Mouse (Mus musculus): ENCODE data around the gene Dapk3.
"Not testable (repeated sequence)": the region's sequence is repeated elsewhere in the genome, so short reads cannot be mapped to it uniquely, and the experiment has no call there.

The Dapk3 gene

DNA sequence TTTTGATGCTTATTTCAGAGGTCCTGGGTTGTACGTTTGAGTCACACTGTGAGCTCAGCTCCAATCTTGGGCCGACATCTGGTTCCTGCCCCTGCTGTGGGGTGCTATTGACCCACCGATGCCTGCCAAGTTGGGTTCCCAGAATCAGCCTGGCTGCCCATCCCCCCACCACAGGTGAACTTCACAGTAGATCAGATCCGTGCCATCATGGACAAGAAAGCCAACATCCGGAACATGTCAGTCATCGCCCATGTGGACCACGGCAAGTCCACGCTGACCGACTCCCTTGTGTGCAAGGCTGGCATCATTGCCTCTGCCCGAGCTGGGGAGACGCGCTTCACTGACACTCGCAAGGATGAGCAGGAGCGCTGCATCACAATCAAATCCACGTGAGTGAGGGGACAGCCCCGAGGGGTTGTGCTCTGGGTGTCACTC, 5.3 kb upstream of the Dapk3 start:
- intact Hi-C loops (cut with DNase I), result loop anchor here (5.0 kb wide), 1 partner anchor 40 kb away; the partner anchor contains the start of gene Zbtb7a

DNA sequence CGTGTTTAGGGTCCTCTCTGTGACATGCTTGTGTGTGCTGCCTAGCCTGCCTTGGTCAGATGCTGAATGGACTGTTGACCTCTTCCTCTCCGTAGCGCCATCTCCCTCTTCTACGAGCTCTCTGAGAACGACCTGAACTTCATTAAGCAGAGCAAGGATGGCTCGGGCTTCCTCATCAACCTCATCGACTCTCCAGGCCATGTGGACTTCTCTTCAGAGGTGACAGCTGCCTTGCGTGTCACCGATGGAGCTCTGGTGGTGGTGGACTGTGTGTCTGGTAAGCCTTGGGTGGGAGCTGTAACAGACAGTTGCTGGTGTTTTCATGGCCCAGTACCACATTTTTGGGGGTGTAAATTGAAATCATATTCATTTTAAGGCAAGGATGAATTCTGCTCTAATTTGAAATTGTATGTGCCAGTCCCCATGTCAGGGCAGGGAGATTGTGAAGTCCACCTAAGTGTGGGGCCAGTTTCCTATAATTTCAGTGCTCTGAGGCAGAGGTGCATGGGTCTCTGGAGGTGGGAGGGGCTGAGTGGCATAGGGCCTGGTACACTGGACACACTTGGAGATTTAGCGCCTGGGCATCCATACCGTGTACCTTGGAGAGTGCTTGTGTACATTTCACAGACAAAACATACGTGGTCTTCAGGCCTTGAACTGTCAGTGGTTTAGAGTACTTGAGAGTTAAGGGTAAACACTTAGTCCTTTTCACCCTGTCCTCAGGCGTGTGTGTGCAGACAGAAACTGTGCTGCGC, 4.7 kb upstream of the Dapk3 start:
- intact Hi-C loops (cut with DNase I), result loop anchor here (5.0 kb wide), 1 partner anchor 41 kb away; the partner anchor contains the start of gene Zbtb7a

DNA sequence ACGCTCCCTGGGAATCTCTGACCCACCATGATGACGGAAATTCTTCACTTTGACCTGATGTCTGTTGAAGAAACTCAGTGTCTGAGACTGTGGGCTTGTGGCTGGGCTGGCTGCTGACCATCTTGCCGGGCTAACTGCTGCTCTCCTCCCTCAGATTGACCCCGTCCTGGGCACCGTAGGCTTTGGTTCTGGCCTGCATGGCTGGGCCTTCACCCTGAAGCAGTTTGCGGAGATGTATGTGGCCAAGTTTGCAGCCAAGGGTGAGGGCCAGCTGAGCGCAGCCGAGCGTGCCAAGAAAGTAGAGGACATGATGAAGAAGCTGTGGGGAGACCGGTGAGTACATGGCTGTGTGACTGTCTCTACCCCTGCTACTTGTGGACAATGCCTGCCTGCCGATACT, 3.9 kb upstream of the Dapk3 start:
- intact Hi-C loops (cut with DNase I), result loop anchor here (5.0 kb wide), 1 partner anchor 42 kb away; the partner anchor contains the start of gene Zbtb7a

DNA sequence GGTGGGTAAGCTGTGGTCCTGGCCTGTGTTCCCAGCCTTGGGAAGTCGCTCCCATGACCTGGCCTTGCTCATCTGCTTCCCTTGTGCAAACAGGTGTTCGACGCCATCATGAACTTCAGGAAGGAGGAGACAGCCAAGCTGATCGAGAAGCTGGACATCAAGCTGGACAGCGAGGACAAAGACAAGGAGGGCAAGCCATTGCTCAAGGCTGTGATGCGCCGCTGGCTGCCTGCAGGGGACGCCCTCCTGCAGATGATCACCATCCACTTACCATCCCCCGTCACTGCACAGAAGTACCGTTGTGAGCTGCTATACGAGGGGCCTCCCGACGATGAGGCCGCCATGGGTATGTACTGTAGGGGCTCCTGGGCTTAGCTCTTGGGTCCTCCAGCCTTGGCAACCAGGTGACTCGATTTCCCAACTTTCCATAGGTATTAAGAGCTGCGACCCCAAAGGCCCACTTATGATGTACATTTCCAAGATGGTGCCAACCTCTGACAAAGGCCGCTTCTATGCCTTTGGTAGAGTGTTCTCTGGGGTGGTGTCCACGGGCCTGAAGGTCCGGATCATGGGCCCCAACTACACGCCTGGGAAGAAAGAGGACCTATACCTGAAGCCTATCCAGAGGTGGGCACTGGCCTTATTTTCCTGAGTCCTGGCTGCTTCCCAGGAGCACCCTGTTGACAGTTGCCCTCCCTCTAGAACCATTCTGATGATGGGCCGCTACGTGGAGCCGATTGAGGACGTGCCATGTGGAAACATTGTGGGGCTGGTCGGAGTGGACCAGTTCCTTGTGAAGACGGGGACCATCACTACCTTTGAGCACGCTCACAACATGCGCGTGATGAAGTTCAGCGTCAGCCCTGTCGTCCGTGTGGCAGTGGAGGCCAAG, 3.1 kb upstream of the Dapk3 start:
- intact Hi-C loops (cut with DNase I), result loop anchor here (5.0 kb wide), 1 partner anchor 42 kb away; the partner anchor contains the start of gene Zbtb7a

DNA sequence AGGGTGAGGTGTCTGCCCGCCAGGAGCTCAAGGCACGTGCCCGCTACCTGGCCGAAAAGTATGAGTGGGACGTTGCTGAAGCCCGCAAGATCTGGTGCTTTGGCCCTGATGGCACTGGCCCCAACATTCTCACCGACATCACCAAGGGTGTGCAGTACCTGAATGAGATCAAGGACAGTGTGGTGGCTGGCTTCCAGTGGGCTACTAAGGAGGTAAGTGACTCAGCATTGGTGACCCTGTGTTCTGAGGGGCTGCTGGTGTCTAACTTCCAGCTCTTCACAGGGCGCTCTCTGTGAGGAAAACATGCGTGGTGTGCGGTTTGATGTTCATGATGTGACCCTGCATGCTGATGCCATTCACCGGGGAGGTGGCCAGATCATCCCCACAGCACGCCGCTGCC, 1.9 kb upstream of the Dapk3 start:
- intact Hi-C loops (cut with DNase I), result no loop called here

DNA sequence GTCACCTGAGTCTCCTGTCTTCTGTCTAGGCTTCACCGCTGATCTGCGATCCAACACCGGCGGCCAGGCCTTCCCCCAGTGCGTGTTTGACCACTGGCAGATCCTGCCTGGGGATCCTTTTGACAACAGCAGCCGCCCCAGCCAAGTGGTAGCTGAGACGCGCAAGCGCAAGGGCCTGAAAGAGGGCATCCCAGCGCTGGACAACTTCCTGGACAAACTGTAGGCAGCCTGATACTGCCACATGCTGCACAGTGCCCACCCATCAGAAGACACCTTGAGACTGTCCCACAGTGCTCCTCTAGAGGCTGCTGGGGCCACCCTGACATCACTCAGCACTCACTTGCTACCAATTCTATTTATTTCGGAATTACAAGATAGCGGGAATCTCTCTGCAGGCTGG, 945 bp upstream of the Dapk3 start:
- intact Hi-C loops (cut with DNase I), result not testable (repeated sequence)

DNA sequence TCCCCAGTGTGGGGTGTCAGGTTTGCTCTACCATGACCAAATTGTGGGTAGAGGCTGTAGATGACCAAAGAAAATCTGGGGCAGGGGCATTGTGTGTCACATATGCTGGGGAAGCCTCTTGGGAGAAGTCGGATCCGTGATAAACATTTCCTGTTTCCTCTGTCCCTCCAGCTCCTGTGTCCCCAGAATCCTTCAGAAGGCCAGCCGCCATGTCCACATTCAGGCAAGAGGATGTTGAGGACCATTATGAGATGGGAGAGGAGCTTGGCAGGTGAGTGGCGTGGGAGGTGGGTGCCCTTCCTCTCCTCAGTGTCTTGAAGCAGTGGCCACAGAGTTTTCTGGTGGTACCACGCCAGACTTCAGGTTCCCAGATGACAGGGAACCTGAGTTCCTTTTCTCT, 1.0 kb downstream of the Dapk3 start, which contains the start of gene 4930442H23Rik:
TSS of gene 4930442H23Rik (minus strand) at position 45 of the 400 bp plus-strand sequence.
- intact Hi-C loops (cut with DNase I), result no loop called here

DNA sequence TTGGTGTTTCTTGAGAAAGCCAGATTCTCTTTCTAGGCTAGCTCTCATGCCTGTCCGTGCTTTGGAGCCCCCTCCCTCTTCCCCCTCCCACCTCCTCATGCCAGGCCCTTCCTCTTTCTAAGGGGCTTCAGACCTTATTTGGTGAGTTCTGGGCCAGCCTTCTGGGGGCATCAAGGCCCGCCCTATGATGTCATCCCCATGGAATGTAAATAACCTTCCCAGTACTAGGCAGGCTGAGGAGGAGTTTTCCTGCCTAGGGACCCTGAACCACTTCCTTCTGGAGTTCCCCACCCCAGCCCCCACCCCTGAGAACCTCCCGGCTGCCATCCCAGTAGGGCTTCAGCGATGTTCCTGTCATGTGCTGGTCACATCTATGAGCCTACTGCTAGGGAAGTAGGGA, 2.0 kb downstream of the Dapk3 start:
- intact Hi-C loops (cut with DNase I), result no loop called here

DNA sequence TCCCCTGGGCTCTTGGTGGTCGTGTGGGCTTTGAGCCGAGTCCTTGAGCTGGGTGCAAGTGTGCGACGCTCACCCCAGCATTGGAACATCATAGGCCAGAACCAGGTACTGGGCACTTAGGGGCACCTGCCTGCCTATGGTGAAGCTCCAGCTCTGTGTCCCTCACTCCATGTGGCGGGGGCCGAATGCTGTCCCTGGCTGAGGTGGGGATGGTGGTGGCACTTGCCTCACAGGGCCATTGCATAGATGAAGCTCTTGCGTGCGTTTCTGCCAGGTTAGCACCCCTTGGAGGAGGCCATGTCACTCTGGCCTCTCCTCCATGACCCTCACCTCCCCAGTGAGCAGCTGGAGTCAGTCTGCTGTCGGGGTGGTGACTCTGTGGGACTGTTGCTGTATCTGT, 4.4 kb downstream of the Dapk3 start:
- intact Hi-C loops (cut with DNase I), result no loop called here

DNA sequence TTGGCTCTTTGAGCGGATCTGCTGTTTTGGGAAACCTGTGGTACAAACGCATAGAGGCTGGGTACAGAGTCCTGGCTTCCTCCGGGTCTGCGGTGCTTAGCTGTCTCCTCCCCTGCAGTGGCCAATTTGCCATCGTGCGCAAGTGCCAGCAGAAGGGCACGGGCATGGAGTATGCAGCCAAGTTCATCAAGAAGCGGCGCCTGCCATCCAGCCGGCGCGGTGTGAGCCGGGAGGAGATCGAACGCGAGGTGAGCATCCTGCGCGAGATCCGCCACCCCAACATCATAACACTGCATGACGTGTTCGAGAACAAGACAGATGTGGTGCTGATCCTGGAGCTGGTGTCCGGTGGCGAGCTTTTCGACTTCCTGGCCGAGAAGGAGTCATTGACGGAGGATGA, 7.0 kb downstream of the Dapk3 start:
- intact Hi-C loops (cut with DNase I), result no loop called here

DNA sequence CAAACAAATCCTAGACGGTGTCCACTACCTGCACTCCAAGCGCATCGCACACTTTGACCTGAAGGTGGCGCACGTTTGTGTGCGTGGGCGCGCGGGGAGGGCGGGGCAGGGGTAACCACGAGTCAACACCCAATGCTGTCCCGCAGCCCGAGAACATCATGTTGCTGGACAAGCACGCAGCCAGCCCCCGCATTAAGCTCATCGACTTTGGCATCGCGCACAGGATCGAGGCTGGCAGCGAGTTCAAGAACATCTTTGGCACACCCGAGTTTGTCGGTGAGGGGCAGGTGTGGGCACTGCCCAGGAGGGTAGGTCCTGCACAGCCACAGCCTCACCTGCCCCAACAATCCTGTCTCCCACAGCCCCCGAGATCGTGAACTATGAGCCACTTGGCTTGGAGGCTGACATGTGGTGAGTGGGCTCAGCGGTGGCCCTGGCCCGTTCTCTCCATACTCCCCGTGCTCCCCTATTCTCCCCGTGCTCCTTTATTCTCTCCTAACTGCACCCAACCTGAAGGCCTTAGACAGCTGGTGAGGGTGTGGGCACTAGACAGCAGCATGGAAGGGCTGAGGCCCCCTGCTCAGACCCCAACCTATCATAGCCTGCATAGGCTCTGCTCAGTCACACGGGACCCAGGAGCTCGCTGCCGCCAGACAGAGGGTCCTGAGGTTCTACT, 7.6 kb downstream of the Dapk3 start:
- intact Hi-C loops (cut with DNase I), result no loop called here

DNA sequence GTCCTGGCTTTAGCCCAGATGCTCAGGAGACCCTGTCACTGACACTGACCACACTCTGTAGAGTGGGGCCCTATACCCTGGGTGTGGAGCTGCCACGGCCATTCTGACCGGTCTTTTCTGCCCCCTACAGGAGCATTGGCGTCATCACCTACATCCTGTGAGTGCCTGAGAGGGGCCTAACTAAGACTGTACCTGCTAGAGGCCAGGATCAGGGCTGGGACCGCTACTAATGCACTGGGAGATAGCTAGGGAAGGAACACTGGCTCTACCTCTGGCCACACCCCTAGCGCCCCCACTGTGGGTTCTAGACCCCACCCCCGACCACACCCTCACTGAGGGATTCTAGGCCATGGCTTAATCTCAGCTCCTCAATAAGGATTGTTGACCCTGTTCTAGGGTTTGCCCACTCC, 8.1 kb downstream of the Dapk3 start:
- intact Hi-C loops (cut with DNase I), result no loop called here

DNA sequence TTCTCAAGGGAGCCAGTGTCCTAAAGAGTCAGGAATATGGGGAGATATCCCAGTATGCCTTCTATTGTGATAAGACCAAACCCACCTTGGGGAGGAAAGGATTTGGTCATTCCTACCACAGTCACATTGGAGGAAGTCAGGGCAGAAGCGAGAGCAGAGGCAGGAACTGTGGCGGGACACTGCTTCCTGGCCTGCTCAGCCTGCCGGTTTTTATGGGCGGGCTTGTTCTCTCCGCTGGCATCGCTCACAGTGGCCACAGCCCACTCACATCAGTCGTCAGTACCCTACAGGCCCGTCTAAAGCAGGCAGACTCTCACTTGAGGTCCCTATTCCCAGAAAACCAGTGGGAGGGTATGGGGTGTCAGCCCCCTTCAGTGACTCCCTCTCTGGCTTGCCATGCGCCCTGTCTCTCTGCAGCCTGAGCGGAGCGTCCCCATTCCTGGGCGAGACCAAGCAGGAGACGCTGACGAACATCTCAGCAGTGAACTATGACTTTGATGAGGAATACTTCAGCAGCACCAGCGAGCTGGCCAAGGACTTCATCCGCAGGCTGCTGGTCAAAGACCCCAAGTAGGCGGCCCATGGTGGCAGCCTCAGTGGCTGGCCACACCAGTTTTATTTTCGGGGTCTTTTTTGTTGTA, 8.7 kb downstream of the Dapk3 start:
- intact Hi-C loops (cut with DNase I), result no loop called here

DNA sequence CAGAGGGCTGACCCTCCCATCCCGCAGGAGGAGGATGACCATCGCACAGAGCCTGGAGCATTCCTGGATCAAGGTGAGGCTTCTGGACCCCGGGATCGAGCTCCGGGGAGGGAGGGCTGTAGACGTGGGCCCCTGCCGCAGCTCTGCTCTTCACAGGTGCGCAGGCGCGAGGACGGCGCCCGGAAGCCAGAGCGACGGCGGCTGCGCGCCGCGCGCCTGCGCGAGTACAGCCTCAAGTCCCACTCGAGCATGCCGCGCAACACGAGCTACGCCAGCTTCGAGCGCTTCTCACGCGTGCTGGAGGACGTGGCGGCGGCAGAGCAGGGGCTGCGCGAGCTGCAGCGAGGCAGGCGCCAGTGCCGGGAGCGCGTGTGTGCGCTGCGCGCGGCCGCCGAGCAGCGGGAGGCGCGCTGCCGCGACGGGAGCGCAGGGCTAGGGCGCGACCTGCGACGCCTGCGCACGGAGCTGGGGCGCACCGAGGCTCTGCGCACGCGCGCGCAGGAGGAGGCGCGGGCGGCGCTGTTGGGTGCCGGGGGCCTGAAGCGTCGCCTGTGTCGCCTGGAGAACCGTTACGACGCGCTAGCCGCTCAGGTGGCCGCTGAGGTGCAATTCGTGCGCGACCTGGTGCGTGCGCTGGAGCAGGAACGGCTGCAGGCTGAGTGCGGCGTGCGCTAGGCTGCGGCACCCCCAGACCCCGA, 9.6 kb downstream of the Dapk3 start:
- intact Hi-C loops (cut with DNase I), result no loop called here

DNA sequence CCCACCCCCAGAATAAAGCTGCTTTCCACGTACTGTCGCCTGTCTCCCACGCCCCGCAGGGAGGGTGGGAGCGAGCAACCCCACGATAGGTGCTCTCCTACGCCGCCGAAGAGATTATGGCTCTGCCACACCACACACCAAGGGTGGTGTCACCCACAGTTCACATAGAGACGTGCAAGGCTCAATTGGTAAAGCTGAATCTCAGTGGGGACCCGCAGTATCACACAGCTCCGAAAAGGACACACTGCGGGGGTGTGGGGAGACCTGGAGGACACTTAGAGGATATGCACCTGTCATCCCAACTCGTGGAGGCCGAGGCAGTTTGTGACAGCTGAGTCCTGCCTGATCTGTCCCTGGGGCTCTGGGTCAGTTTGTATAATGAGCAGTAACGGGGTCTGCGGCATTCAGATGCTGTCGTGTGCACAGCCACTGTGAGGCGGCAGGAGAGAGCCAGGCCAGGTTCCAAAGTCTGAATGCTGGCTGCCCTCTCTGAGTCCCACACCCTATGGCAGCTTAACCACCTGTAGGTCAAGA, 10.2 kb downstream of the Dapk3 start:
- intact Hi-C loops (cut with DNase I), result no loop called here

DNA sequence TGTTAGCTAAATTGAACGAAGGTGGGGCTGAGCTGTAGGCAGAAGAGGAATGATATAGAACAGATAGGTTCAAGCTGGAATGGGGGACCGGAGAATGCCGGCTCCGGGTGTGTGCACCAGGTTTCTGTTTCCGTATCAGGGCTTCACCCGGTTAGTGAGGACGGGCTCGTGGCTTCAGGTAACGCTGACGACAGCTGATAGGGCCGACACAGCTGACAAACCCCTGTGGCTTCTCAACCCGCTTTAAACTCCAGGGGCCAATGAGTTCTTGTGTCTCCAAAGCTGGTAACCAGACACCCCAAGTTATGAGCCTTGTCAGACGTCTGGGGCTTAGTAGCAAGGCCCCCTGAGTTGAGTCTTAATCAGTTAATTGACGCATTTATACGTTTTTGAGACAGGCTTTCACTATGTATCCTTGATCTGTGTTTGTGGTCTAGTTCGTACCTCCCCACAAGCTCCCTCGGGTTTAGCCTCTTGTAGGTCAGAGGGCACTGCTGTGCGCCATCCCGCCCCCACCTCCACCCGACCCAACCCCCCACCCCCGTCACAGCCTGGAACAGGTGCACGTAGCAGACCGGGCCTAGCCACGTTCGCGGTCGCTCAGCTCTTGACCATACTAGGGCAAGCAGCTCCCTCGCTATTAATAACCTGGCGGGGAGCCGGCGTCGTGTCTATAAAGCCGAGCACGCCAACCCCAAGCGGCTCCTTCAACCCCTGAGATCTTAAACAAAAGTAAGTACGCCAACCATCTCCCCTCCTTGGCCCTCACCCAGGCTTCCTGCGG, 11.4 kb downstream of the Dapk3 start:
- intact Hi-C loops (cut with DNase I), result loop anchor here (2.0 kb wide), 1 partner anchor 25 kb away; no protein-coding TSS in a partner anchor

DNA sequence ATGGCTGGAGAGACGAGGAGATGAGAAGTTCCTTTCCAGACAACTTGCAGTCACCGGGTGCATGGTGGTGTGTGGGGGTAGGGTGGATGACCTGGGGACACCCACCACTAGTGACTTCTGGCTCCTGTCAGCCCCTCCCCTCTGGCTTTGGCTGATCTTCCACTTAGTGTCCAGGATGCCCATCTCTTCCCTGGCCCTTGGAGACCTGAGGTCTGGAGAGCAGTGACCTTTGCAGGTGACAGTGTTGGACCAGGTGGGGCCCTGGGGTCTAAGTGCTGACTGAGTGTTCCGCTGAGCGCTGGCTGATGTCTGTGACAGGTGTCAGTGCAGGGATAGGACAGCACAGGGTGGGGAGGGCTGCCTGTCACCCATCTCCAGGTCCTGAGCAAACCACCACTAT, 12.5 kb downstream of the Dapk3 start:
- intact Hi-C loops (cut with DNase I), result loop anchor here (2.0 to 5.0 kb wide), 2 partner anchors 24 to 37 kb away; partner anchors contain the start of genes Atcay and Zfr2

DNA sequence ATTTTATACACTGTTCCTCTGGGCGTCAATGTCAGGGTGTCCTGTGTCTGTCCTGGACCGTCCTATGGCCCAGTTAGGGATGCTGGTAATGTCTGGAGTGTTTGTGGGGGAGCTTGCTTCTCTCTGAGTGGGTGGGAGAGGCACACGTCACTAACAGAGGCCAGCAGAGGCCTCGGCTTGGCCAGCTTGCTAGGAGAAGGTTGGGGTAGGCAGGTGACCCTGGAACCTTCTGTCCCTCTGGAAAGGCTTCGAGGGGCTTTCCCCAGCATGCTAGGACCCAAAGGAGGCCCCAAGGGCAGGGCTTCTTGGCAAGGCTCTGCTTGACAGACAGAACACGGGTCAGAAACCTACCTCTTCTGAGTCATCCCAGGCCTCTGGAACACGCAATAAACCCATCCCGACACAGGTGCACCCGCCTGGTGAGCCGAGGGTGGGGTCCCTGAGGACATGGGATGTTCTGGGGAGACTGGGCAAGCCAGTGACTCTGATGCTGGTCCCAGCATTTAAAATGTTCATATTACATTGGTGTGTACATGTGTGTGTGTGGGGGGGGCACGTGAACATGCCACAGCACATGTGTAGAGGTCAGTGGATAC, 13.8 kb downstream of the Dapk3 start:
- intact Hi-C loops (cut with DNase I), result loop anchor here (5.0 kb wide), 1 partner anchor 36 kb away; the partner anchor contains the start of genes Atcay and Zfr2

DNA sequence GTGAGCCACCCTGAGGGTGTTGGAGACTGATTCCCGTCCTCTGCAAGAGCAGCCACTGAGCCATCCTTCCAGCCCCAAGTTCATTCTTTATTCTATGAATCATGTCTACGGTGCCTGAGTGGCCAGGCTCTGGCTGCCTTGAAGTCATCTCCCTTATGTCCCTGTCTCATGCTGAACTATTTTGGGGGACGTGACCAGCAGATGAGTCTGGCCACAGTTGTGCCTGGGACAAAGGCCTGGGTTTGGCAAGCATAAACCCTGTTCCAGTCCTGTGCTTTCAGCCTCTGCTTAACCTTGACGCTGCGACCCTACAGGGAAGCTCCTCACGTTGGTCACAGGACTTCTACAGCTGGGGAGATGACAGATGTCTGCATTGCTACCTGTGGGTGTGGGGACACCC, 14.5 kb downstream of the Dapk3 start:
- intact Hi-C loops (cut with DNase I), result loop anchor here (5.0 kb wide), 1 partner anchor 35 kb away; the partner anchor contains the start of genes Atcay and Zfr2
